Mouse (Mus musculus) large intestine, adult 2 months (tissue): ENCODE results near the gene Snx9. TPM values are rescaled to one million over a fixed set of nuclear protein-coding genes. Genes with fewer than 3 reads are reported as not detected.

Experiments
- DNase-seq: peaks from one replicate; pipeline ENCODE4 v3.0.0-alpha.2; 2012; ENCODE audit warnings: low read depth, low spot score
- WGBS: fragments of 180-500 bp; shearing (Covaris S2); methylation state at CpG from one replicate; pipeline ENCODE4 v1.1.7; 2018; 5-methylcytosine and 5-hydroxymethylcytosine counted together
- polyA plus RNA-seq: library from polyadenylated mRNA; depleted of rRNA; stranded (reverse); fragments of >200 nt; gene quantifications from 2 replicates; pipeline ENCODE4 v1.2.3, GENCODE M21; 2012

Gene Snx9
- polyA plus RNA-seq, 1 experiment: 42.8 TPM

DNA sequence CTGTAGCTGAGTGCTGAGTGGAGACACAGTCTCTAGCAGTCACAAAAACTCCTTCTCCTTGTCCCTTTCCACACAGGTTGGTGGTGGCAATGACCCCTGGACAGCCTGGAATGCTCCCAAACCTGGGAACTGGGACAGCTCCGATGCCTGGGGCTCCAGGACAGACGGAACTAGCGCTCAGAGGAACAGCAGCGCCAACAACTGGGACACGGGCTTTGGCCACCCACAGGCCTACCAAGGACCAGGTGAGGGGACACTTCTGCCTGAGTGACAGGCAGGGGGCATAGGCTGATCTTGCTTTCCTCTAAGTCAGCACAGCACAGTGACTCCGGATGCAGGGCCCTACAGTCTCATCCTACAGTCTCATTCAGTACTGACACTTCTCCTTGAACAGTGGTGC is 58.1 kb downstream of the Snx9 start:
- 91% methylated on average over 6 of the region's 6 CpGs for WGBS
- no peak for DNase-seq

DNA sequence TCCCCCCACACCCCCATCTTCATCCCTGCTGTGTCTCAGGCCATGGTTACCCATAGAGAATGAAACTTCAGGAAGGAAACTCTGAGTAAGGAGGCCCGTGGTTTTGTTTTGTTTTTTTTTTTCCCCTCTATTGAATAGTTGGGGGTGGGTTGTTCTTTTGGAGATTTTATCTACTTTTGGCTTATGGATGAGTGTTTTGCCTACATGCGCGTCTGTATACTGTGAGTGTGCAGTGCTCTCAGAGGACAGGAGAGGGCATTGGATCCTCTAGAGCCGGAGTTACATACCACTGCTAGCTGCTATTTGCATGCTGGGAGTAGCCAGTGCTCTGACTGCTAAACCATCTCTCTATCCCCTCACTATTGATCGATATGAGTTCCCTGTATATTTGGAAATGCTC is 60.3 kb downstream of the Snx9 start:
- 88% methylated on average over 5 of the region's 5 CpGs for WGBS
- no peak for DNase-seq

DNA sequence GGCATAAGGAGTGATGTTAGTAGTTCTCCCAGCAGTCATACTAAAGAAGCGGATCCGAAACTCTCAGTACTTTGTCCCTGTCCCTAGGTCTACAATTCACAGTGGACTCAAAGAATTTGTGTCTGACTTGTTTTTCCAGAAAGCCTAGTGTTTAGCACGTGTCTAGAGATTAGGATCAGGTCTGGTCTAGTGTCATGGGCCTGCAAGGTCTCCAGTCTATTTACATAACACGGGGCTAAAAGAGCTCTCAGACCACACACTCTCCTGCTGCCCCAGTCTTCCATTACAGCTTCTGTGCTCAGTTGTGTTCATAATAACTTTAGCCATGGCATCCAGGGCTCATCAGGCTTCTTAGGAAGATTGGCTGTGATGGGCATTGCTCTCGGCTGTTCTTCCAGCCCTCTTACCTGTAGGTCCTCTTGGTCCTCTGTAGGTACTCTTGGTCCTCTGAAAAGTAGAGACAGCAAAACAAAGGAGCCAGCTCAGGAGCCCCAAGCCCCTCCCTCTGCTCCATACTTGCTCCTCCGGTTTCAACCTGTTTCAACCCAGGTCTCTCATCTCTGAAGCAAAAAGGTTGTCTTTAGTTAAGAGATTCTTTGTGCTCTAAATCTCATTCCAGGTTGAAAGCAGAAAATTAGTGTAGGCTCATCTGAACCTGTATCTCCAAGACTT is 62.6 kb downstream of the Snx9 start:
- no peak for DNase-seq
- 78% methylated on average over 6 of the region's 6 CpGs for whole genome bisulfite sequencing

DNA sequence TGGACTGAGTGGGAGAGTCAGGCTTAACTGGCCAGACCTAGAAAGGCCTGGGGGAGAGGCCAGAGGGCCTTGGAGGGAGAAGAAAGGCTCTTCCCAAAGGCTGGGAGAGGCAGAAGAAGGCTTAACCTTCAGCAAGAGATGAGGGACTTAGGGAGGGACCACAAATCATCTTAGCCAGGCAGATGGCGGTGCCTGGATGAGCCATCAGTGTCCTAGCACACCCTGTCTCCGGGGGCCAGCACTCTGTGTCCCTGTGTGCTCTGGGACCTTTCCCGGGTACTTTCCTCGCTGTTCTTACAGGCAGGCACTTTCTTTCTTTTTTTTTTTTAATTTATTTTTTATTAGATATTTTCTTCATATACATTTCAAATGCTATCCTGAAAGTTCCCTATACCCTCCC is 68.6 kb downstream of the Snx9 start:
- no peak for DNase-seq
- whole genome bisulfite sequencing: 90% methylated on average over 4 of the region's 4 CpGs

DNA sequence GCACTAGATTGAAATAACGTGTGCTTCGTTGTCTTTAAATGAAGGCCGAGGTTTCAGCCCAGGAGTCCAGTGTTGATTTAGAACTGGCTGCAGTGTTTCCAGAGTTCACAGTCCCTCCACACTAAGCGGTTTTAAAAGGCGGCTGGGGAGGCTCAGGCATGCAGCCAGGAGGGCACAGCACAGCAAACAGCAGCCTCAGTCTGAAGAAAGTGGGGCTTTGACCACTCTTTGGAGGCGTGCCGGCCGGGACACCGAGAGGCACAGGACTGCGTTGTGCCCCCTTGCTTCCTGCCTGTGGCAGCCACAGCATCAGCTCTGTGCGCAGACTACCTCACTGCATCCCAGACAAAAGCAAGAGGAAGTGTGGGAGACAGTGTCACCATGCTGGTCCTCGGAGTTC is 70.5 kb downstream of the Snx9 start:
- WGBS: 71% methylated on average over 12 of the region's 12 CpGs
- DNase-seq: no peak

DNA sequence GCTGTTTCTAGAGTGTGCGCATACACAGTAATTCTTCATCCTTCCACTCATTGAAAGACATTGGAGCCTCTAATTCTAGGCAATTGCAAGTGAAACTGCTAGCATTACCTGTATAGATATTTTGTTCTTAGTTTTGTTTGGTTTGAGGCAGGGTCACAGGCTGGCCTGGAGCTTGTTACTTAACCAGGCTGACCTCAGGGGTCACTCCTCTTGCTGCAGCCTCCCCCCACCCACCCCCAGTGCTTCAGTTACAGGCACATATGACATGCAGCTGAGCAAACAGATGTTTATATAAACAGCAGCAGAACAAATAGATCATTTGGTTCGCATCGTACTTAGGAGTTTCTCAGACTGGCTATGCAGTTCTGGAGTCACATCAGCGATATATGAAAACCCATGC is 71.7 kb downstream of the Snx9 start:
- 54% methylated on average over 4 of the region's 4 CpGs for WGBS

DNA sequence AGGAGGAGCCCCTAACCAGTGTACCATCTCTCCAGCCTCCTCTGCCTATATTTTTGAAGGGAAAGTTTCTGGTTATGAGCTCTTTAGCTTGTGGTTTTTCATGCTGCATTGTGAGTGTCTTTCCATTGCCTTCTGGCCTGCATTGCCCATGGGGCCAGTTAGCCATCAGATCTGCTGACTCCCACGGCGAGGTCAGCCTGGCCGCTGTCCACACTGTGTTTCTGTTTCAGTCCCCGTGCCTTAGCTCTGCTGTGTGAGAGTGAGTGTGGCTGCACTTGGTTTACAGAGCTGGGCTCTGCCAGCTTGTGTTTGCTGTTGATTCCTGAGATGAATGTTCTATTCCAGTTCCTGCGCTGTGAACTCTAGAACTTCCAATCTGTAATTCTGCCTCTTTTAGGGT is 73.1 kb downstream of the Snx9 start:
- 77% methylated on average over 5 of the region's 5 CpGs for WGBS
- no peak for DNase-seq

More for the DNA sequence above, 71.7 kb downstream of the Snx9 start:
- no peak for DNase-seq

DNA sequence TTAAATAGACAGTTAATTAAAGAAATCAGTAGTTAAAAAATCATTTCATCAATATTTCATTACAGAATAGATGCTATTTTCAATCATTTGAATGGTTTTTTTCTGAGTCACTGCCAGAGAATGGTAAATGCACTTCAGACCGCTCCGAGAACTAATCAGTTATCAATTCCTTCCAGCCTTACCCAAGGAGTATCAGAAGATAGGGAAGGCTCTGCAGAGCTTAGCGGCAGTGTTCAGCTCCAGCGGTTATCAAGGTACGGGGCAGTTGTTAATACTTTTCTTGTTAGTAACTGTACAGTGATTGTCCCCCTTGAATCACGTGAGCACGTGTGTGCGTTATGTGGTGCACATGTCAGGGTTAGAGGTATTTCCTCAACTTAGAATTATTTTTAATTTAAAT is 80.8 kb downstream of the Snx9 start:
- 96% methylated on average over 8 of the region's 8 CpGs for WGBS
- DNase-seq: no peak

DNA sequence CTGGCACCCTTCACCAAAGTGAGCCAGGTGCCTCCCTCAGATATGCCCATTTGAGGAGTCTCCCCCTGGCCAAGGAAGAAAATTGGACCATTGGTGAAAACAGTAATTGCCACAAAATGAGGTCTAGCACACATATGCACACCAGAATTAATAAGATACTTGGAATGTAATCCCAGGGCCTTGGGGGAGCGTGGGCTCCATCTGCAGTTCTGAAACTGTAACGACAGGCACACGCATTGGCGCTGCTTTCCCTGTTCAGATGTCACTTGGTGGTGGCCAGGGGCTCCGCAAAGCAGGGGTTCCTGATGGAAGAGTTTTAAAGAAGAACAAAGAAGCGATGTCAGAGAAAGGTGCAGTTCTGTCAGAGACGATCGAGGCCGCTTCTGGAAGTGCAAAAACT is 82.2 kb downstream of the Snx9 start:
- WGBS: 86% methylated on average over 9 of the region's 9 CpGs
- no peak for DNase-seq

DNA sequence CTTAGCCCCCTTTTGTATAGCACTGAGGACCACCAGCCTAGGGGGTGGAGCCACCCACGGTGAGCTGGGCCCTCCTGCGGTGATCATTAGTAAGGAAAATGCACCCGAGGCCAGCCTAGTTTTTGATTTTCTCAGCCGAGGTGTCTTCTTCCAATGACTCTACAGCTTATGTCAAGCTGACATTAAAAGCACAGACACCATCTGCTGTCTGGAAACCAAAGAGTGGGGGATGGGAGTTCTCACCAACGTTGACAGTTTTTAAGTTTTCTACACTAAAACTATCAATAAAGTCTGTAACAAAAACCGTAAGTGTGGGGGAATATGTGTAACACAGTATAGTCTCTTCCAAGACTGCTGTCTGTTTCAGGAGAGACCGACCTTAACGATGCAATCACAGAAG is 83.1 kb downstream of the Snx9 start:
- 76% methylated on average over 8 of the region's 8 CpGs for WGBS
- no peak for DNase-seq

DNA sequence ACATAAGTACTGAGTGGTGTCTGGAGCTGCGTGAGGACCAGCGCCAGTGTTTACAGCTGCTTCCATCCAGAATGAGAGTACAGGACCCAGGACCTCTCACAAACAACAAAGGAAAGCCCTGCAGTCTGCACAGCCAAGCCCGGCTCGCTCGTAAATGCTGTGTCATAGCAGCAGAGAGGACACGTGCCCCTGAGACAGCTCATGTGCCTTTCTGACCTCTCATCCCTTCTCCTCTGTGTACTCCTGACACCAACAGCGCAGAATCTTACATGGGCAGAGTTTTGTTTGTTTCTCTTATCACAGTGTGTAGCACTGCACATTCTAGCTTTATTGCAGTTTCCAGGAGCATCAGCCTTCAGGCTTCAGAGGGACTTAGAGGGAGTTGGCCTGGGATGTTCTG is 85.6 kb downstream of the Snx9 start:
- DNase-seq: no peak
- WGBS: 41% methylated on average over 7 of the region's 7 CpGs

DNA sequence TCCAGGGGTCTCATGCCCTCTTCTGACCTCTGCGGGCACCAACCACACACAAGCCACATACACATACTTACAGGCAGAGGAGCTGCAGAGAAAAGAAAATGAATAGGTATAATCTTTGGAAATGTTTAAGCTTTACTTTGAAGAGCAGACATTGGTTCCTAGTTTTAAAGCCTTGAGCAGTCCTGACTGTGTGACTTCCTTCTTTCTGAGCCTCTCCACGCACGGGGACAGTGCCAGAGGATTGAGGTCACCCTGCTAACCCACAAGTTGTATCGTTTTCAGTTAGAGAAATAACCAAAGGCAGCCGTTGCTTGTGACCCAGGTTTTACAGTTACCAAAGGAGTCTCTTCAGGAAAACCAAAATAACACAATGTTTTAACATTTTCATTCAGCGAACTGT is 87.9 kb downstream of the Snx9 start:
- WGBS: 85% methylated on average over 6 of the region's 6 CpGs
- no peak for DNase-seq

DNA sequence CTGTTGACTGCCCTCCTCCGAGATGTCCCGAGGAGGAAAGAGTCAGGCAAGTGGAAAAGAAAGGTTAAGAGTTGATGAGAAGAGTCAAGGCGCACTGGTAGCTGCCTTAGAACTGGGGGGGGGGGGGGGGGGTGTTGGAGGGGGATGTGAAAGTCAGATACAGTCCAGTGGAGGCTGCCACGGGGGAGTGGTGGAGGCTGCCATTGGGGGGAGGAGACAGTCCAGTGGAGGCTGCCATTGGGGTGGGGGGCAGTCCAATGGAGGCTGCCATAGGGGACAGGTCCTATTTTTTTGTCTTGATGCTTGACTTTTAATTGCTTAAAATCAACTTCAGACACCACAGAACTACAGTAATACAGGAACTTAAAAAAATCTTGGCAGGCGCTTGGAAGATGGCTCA is 91.0 kb downstream of the Snx9 start:
- 79% methylated on average over 5 of the region's 5 CpGs for WGBS
- no peak for DNase-seq

DNA sequence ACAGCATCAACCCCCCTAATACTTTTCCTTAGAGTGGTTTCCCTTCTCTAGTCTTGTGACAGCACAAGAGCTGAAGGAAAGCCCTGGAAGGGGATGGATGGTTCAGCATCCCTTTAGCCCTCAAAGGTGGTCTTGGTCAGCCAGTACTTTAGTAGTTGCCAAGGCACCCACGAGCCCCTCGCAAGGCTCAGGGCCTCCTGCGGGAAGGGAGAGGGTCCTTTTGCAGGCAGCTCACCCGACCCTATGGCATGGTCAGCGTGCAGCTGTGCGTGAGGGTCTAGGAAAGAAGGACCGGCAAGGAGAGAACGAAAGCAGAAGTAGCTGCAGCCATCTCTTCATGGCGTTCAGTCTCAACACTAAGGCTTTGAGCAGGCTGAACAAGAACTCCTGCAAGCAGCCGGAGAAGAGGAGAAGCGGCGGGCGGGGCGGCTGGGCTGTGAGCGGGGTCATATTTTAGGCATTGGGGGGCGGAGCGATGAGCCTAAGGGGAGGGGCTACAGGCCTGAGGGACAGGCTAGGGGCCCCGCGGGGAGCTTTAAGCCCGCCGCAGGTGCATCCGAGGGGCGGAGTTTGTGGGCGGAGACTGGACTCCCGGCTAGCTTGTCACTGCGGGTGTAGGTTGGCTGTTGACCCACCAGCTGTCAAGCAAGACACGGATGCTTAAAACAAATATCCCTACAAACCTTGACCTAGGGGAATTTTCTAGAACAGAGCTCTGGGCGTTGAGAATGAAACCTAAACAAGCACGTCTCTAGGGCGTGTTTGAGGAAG is 93.6 kb downstream of the Snx9 start:
- WGBS: 2% methylated on average over 30 of the region's 30 CpGs
- DNase-seq: no peak

DNA sequence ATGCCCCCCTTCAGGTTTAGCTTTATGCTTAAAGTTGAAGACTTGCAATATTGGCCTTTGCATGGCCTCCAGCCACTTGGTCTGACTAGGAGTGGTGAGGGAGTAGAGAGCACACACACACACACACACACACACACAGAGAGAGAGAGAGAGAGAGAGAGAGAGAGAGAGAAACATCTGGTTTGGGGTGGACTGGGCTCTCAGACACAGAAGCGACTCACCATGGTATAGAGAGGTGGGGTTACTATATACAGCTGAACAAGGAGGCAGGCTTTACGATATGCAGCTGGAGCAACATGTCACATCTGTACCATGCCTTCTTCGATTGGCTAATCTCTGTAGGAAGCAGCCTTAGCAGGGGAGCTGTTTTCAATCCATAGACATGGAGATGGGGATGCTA is 94.6 kb downstream of the Snx9 start:
- no peak for DNase-seq
- 47% methylated on average over 3 of the region's 3 CpGs for WGBS

DNA sequence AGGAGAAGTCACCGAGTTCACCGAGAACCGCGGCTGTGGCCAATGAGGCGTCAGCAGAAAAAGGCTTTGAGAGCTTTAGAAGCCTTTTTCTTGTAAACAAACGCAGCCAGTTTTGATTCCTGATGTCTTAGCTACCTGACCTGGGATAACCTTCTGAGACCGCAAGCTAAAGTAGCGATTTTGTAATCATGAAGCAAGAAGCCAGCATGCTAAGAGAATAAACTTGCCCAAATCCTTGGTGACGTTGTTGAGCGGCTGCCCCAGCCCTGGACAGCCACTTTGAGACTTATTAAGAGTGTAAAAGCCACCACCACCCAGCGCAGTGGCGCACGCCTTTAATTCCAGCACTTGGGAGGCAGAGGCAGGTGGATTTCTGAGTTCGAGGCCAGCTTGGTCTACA is 95.1 kb downstream of the Snx9 start:
- 75% methylated on average over 14 of the region's 14 CpGs for WGBS
- DNase-seq: no peak

DNA sequence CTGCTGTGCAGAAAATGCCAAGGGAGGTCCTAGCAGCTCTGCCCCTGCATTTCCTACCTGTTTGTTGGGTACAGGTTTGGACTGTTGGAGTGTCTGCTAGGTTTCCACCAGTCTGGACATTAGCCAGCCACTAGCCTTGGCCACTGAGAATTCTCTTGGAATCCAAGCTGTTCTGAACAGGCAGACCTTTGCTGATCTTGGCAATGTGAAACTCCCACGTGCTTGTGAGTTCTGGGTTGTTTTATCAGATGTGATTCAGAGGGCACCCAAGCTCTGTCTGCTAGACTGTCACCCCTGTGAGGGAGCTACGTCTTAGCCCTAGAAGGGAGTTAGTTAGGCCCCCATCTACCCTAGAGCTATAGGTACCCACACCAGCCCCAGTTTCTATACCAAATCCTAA is 96.3 kb downstream of the Snx9 start:
- DNase-seq: no peak
- 67% methylated on average over 2 of the region's 2 CpGs for WGBS

DNA sequence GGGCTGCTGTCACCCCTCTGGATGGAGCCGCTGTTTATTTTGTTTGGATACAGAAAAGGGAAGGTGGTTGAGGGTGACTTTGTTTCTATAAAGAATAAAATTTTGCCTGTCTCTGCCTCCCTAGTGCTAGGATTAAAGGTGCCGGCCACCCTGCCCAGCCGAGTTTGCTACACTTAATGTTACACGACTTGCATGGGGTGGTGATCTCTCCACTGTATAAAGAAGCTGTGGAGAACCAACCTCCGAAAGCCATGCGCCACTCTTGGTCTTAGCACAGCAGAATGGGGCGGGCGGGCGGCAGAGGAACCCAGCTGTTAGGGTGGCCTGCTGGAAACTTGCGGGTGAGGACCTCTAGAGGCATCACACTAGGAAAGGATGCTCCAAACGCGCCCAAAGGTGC is 98.7 kb downstream of the Snx9 start:
- DNase-seq: no peak
- 89% methylated on average over 12 of the region's 12 CpGs for WGBS

DNA sequence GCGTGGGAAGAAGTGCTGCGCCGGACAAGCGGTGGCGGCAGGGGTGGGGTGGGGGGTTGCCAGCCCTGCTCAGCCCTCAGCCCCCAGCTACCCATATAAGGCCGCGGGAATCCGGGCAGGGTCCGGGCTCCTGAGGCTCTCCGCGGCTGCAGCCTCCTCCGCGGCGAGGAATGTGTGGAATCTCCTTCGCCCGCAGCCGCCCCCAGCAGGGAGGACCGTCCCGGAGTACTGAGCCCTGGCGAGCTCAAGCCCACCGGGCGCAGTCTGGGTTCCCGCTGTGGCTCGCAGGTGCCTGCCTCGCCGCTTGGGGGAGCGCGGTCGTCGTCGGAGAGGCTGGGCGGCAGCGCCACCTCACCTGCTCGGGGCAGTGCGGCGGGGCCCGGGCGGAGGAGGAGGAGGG is 99.7 kb downstream of the Snx9 start:
- no peak for DNase-seq
- WGBS: under 1% methylated on average over 34 of the region's 38 CpGs

DNA sequence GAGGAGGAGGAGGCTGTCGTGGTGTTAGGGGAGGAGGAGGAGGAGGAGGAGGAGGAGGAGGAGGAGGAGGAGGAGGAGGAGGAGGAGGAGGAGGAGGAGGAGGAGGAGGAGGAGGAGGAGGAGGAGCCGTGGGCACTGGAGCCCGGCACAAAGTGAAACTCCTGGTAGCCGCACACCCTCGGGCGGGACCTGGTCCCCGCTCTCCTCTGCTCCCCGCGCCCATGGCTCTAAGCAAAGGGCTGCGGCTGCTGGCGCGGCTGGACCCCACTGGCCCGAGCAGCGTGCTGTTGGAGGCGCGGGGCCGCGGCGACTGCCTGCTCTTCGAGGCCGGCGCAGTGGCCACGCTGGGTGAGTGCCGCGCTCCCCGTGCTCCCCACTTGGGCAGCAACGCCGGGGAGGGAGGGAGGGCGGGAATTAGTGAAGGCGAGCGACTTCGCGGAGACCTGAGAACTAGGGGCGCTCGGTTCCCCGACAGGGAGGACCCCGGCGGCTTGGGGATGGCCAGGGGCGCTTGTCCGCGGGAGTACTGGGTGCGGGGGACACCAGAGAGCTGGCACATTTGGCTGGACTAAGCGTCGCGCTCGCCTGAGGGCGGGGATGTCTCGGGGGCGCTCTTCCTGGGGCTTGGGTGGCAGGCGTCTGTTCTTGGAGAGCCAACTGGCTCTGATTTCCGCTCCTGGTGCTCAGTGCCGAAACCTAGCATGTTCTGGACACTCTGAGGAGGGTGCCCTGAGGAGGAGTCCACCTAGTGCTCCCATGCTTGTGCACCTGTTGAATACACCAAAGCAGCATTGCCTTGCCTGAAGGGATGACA is 100.3 kb downstream of the Snx9 start, which contains the start of gene Synj2:
Gene Synj2 (plus strand): TSS at position 51 of the 814 bp plus-strand sequence.
- under 1% methylated on average over 47 of the region's 52 CpGs for WGBS
- DNase-seq: no peak

DNA sequence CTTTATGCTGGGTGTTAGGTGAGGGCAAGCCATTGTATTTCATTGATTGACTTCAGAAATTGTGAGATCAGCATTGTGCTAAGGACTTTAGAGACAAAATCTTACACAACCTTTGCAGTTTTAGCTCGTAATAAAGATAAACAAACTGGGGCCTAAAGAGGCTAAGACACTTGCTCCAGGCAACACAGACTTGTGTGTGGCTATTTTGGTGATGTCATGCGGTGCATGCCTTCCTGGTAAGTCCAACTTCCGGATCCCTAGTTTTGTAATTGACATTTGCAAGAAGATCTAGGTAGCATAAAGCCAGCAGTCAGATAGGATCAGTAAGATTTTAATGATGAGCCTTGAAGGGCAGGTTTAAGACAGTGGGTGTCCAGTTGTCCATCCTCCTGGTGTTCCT is 101.0 kb downstream of the Snx9 start:
- no peak for DNase-seq
- 14% methylated on average over 3 of the region's 3 CpGs for WGBS
